Mouse (Mus musculus) ES-Bruce4 (cell line): ENCODE measurements around the gene Ano1. TPM values are rescaled to one million over a fixed set of nuclear protein-coding genes. Genes with fewer than 3 reads are reported as not detected.

Experiments used
- H3K27ac ChIP-seq: 2 replicates; pipeline ENCODE4 v1.5.1; 2012; ENCODE audit warnings: low read length, inconsistent platforms; ENCODE audit not compliant: insufficient read depth
- H3K27me3 ChIP-seq: 2 replicates; pipeline ENCODE4 v1.6.1; 2012; ENCODE audit warnings: mild to moderate bottlenecking, low read length, inconsistent platforms; ENCODE audit not compliant: control insufficient read depth, poor library complexity, insufficient read depth, severe bottlenecking
- H3K36me3 ChIP-seq: 2 replicates; pipeline ENCODE4 v1.6.1; 2012; ENCODE audit warnings: inconsistent platforms, mild to moderate bottlenecking, low read length, moderate library complexity; ENCODE audit not compliant: control insufficient read depth, poor library complexity, insufficient read depth, severe bottlenecking
- H3K4me1 ChIP-seq: one replicate; pipeline ENCODE4 v1.8.1; 2011; ENCODE audit warnings: low read length; ENCODE audit not compliant: control insufficient read depth, insufficient read depth
- H3K4me3 ChIP-seq: 2 replicates; pipeline ENCODE4 v1.5.1; 2011; ENCODE audit warnings: low read depth, mild to moderate bottlenecking, low read length
- H3K9ac ChIP-seq: 2 replicates; pipeline ENCODE4 v1.6.1; 2012; ENCODE audit warnings: low read depth, mild to moderate bottlenecking, inconsistent platforms; ENCODE audit not compliant: poor library complexity, severe bottlenecking
- H3K9me3 ChIP-seq: replicated peaks from 2 replicates; pipeline ENCODE4 v1.6.1; 2012; ENCODE audit warnings: mild to moderate bottlenecking, low read length, inconsistent platforms; ENCODE audit not compliant: control insufficient read depth, poor library complexity, insufficient read depth, severe bottlenecking
- CTCF ChIP-seq: IDR thresholded peaks from one replicate; pipeline ENCODE4 v1.8.1; 2011; ENCODE audit warnings: low read depth, low read length
- EP300 ChIP-seq: IDR thresholded peaks from 2 replicates; pipeline ENCODE4 v1.6.1; 2011; ENCODE audit warnings: low read depth, low read length; ENCODE audit not compliant: insufficient read depth
- POLR2A ChIP-seq: IDR thresholded peaks from one replicate; pipeline ENCODE4 v1.8.1; 2011; ENCODE audit warnings: low read length; ENCODE audit not compliant: insufficient read depth
- polyA plus RNA-seq: library from polyadenylated mRNA; stranded (reverse); fragments of >200 nt; gene quantifications from 2 replicates; pipeline ENCODE4 v1.2.4, GENCODE M21; 2011; ENCODE audit warnings: low read depth; ENCODE audit not compliant: missing spikeins, insufficient read depth, insufficient read length

Gene Ano1
- polyA plus RNA-seq, 1 experiment = 1.7 TPM

- Histone ChIP-seq H3K27ac (no peak overlapping the region), H3K9me3 (no peaks in the 10 kb centered on the region), H3K27me3 (no peaks in the 10 kb centered on the region), H3K4me1 (no peaks in the 10 kb centered on the region), H3K9ac (no peak overlapping the region), H3K4me3 (no peak overlapping the region), H3K36me3 (no peaks in the 10 kb centered on the region)
- no peak for TF ChIP-seq CTCF
- TF ChIP-seq POLR2A = no peak
- no peak for TF ChIP-seq EP300
Measured at GRCm38 (mm10) chr7:144604735-144605134, 147.0 kb downstream of the Ano1 start.

GRCm38 (mm10) chr7:144604291-144604690 is 147.5 kb downstream of the Ano1 start:
- Histone ChIP-seq H3K4me1 (no peaks in the 10 kb centered on the region), H3K4me3 (no peak overlapping the region), H3K9me3 (no peaks in the 10 kb centered on the region), H3K9ac (no peak overlapping the region), H3K36me3 (no peaks in the 10 kb centered on the region), H3K27ac (no peak overlapping the region), H3K27me3 (no peaks in the 10 kb centered on the region)
- TF ChIP-seq POLR2A (no peak), CTCF (no peak), EP300 (no peak)

- no peaks in the 10 kb centered on the region for H3K4me1 ChIP-seq
- H3K9me3 ChIP-seq = no peaks in the 10 kb centered on the region
- no peak overlapping the region for H3K4me3 ChIP-seq
- H3K27me3 ChIP-seq = no peaks in the 10 kb centered on the region
- no peak overlapping the region for H3K9ac ChIP-seq
- no peaks in the 10 kb centered on the region for H3K36me3 ChIP-seq
- TF ChIP-seq POLR2A = no peak
- no peak for TF ChIP-seq CTCF
- TF ChIP-seq EP300 = no peak
- H3K27ac ChIP-seq = no peak overlapping the region
Measured at GRCm38 (mm10) chr7:144600333-144600900, 151.4 kb downstream of the Ano1 start.

- no peak overlapping the region for H3K9ac ChIP-seq
- TF ChIP-seq POLR2A (no peak), EP300 (no peak), CTCF (no peak)
- H3K27ac ChIP-seq = no peak overlapping the region
Measured at GRCm38 (mm10) chr7:144589508-144589907, 162.3 kb downstream of the Ano1 start.

DNA sequence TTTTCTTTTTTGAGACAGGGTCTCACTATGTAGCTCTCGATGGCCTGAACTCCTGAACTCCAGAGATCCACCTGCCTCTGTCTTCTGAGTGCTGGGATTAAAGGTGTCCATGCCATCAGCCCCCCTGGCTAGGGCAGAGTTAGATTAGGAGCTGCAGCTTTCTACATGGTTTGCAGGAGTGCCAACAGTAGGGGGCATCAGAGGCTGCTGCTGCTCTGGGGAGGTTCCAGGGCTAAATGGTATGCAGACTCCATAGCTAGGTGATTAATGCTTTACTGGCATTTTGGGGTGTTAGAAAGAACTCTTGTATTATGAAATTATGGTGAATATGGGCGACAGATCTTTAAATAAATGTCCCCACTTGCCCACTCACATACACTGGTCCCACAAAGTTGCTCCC is 164.5 kb downstream of the Ano1 start:
- Histone ChIP-seq H3K4me1 (no peaks in the 10 kb centered on the region), H3K4me3 (no peak overlapping the region), H3K27ac (no peak overlapping the region), H3K36me3 (no peaks in the 10 kb centered on the region), H3K9ac (no peak overlapping the region), H3K9me3 (no peaks in the 10 kb centered on the region), H3K27me3 (no peaks in the 10 kb centered on the region)
- TF ChIP-seq POLR2A = no peak
- TF ChIP-seq EP300 = no peak
- TF ChIP-seq CTCF = peak; percentile 75

More at GRCm38 (mm10) chr7:144589508-144589907, 162.3 kb downstream of the Ano1 start:
- Histone ChIP-seq H3K36me3 (no peaks in the 10 kb centered on the region), H3K4me3 (no peak overlapping the region), H3K9me3 (no peaks in the 10 kb centered on the region), H3K27me3 (no peaks in the 10 kb centered on the region), H3K4me1 (no peaks in the 10 kb centered on the region)

DNA sequence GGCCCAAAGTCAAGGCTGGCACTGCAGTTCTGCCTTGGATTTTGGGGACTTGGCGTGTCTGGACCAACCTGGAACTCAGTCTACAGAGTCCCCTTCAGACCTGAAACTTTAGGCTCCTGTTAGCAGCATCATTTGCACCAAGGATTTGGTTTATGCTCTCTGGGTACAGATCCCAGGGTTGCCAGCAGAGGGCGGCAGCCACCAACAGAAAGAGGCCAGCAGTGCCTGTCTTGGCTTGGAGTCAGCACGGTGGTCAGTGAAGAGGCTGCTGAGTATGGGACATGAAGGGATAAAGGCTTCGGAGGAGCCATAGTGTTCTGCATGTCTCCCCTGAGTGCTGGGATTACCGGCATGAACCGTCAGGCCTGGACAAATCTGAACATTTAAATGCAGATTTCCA is 166.1 kb downstream of the Ano1 start:
- Histone ChIP-seq H3K4me1 (no peaks in the 10 kb centered on the region), H3K27me3 (no peaks in the 10 kb centered on the region), H3K4me3 (no peak overlapping the region), H3K9ac (no peak overlapping the region), H3K9me3 (no peaks in the 10 kb centered on the region), H3K36me3 (no peaks in the 10 kb centered on the region), H3K27ac (no peak overlapping the region)
- no peak for TF ChIP-seq EP300
- TF ChIP-seq CTCF = peak; percentile 98
